Mouse (Mus musculus) bone marrow macrophage, adult 2 months (primary cell): Measurements from ENCODE around the gene Zfc3h1.

Experiments used
- CTCF ChIP-seq: IDR thresholded peaks from 2 replicates; pipeline ENCODE4 v1.5.1; 2012; ENCODE audit warnings: low read depth, mild to moderate bottlenecking, low read length, moderate library complexity
- POLR2A ChIP-seq: IDR thresholded peaks from 2 replicates; pipeline ENCODE4 v1.6.1; 2012; ENCODE audit warnings: mild to moderate bottlenecking, low read depth, low read length, borderline replicate concordance

- TF ChIP-seq CTCF (no peak), POLR2A (no peak)
Measured at GRCm38 (mm10) chr10:115336901-115337300, 47.9 kb upstream of the Zfc3h1 start.
